Mouse (Mus musculus): ENCODE results near the gene Polr3h.

DNA sequence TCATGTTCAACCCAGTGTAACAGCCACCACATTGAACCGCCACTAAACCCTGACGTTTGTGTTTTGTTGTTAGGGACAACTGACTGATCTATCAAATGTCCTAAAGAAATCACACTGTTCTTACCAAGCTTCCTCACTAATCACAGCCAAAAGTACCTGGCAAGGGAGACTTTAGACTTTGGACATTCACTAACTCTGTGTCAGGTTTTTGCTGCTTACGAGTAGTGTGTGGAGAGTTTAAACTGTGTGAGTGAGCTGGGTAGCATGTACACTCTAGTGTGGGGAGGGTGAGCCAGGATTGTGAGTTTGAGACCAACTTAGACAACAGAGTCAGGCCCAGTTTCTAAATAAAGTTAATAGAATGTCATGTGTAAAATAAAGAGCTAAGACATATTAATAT is 43.7 kb downstream of the Polr3h start:
- TF ChIP-seq TAL1 (IDR thresholded peaks at IDR 0.05; ENCODE audit: low read length) (no peak), GATA1 (IDR thresholded peaks at IDR 0.05; ENCODE audit: low read length) (no peak)
